Mouse (Mus musculus) adrenal gland, postnatal 25 days (tissue): ENCODE measurements around the gene Gpnmb. TPM values are rescaled to one million over a fixed set of nuclear protein-coding genes. Genes with fewer than 3 reads are reported as not detected.

Experiments
- DNase-seq: peaks from one replicate; pipeline ENCODE4 v3.0.0; 2021; ENCODE audit warnings: mixed read lengths
- total RNA-seq: library from RNA; stranded (reverse); gene quantifications from 2 replicates; pipeline ENCODE4 v1.2.3, GENCODE M21; 2021

Gpnmb gene
- total RNA-seq, 1 experiment from 2014 or later = 0.33 TPM

DNA sequence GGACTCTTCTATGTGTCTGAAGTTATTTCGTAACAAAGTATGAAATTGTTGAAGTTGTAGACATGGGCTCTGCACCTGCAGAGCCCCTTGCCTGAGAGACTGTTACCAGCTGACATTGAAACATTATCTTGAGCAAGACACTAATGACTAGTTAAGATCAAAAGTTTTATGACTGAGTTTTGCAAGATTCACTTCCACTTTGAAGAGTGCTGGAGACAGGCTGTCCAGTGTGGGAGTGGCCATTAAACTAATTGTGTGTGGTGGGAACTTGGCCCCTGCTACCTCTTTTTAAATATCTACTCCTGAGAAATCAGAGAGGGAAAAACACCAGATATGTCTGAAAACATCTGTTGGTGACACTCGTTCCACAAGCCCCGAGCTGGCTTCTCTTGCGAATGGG is 5.1 kb upstream of the Gpnmb start:
- DNase-seq = no peak

DNA sequence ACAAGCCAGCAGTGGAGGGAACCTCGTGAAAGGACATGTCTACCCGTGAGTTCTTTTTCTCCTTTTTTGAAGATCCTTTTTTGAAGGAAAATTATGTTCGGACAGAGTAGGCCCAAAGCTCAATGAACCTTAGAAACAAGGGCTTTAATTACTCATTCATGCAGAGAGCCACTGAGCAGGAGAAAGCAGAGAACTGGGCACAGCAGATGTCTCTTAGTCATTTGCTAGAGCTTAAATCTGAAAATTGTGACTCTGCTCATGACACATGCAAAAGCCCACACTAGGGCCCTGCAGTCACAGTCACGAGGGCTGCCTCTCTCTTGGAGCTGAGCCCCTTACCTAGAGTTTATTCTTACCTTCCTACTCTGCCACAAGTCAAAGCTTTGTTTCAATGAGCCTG is 3.6 kb upstream of the Gpnmb start:
- no peak for DNase-seq

DNA sequence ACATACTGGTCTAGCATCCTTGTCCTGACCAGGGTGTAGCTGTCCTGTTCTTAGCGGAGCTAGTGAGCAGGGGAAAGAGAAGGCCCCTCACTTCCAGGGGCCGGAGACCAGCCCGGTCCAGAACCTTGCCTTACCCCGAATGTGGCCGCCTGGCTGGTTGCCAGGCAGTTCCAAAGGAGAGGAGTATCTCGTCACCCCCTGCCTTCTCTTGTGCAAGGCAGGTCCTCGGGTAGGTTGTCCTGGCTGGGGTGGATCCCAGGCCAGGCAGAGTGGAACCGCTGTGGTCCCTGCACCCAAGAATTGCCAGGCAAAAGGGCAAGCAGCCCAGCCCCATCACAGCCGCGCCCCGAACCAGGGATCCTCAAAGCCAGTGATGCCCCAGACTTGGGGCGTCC is 919 bp downstream of the Gpnmb start:
- DNase-seq = no peak

DNA sequence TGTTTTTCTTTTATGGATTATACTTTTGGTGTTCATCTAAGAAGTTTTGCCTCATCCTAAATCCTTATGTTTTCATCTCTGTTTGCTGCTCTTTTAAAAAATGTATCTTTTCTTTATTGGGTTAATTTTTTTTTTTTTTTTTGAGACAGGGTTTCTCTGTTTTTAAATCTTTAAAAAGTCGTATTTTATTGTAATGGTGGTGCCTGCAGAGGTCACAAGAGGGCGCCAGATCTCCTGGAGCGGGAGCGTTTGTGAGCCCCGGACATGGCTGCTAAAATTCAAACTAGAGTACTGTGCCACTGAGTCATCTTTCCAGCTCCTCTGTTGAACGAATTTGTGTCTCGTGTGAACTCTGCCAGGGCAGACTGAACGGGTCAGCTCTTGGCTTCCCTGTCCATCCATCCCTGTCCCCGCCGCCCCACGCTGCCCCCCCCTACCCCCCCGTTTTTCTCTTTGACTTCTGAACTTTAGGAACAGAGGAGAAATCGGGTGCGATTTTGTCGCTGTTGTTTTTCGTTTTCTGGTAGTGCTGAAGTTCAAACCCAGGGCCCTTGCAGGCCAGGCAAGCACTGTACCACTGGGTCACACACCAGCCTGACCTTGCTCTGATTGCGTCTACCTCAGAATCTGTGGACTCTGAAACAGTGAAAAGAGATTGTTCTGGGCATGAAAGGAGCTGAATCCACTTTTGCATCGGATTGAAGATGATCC is 3.3 kb downstream of the Gpnmb start:
- DNase-seq = peak; percentile 65

DNA sequence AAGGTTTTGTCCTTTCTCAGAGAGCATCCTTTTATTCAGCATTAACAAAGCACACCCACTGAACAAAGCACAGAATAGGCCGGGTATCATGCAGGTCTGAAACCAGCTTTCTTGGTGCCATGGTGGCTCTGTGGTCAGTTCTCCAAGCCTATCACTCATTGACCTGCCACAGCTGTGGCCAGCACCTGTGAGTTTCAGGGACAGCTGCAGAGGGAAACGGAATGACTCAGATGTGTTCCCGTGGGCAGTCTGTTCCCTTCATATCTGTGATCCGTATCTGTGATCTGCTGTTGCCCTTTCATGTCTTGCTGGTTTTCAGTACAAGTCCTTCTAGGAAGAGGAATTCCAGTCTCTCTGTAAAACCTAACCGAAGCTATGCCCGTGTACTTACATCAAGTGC is 10.2 kb downstream of the Gpnmb start:
- no peak for DNase-seq

DNA sequence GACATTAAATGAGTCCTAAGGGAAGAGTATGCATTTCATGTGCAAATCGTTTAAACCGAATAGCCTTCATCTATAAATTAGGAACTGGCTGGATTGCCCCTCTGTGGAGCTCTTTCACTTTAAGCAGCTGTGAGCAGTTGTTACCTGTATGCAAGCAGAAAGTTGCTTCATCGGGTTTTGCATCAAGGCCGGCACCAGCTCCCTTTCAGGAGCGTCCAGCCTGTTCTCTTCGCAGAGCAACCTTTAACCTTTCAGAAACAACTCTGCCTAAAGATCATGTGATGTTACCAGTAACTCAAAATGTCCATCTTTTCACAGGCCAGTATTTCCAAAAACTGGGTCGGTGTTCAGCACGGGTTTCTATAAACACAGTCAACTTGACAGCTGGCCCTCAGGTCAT is 10.6 kb downstream of the Gpnmb start:
- DNase-seq = no peak

DNA sequence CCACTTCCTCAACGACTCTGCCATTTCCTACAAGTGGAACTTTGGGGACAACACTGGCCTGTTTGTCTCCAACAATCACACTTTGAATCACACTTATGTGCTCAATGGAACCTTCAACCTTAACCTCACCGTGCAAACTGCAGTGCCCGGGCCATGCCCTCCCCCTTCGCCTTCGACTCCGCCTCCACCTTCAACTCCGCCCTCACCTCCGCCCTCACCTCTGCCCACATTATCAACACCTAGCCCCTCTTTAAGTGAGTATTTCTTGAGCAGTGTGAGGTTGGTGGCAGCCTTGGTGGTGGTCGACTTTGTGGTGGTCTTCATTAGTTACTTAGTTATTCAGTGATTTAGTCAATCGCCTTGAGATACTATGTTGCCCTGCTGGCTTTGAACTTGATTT is 11.5 kb downstream of the Gpnmb start:
- DNase-seq = no peak

DNA sequence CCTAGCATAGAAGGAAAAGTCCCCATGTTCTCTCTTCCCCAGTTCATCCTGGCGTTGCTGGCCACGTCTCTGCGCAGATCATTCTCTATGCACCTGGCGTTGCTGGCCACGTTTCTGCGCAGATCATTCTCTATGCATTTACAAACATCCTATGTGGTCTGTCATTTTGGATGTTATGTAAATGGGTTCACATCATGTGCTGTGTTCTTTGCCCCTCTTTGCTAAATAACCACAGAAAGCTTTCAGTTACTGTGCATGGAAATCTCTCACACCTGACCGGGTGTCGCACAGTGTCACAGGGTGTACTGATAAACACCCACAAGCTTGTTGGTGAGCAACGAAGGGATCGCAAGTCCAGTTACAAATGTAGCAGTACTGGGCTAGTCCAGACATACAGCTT is 12.0 kb downstream of the Gpnmb start:
- DNase-seq = no peak

DNA sequence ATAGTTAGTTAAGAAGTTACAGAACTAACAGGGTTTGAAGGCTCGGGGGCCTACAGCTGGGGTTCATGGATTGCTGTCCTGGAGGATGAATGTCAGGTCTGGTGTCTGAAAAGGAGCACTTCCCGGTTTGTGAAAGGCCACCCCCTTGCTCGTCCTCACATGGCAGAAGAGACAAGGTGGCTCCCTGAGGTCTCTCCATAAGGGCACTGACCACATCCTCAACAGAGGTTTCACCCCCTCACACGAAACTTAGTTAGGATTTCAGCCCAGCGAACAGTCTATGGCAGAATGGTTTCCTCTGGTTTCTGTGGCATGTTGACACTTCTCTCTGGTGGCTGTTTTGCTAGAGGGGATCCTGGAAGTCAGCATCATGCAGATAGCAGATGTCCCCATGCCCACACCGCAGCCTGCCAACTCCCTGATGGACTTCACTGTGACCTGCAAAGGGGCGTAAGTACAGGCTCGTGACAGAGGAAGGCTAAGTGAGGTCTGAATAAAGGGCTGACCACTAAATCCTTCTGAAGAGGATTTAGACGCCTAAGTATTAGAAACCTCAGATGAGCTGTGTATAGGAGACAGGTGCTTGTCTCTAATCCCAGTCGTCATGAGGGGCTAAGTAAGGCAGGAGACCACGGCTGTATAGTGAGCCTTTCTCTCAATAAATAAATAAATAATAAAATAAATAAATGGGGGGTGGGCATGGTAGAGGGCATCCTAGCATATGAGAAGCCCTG is 14.5 kb downstream of the Gpnmb start:
- DNase-seq = no peak

DNA sequence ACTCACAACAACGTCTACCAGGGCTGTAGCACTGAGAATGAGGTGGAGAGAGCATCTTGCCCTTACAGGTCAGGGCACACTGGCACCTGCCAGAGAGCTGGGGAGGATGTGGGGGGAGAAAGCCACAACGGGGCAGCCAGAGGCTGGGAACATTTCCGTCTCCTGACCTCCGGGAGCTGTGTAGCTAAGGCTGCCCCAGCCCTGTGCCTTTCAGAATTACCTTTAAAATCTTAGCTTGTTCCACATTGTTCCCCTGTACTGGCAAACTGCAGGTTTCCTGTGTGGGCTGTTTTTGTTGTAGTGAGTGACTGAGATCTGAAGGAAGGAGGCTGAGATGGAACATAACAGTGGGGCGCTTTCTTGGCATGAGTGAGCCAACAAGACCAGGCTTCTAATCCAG is 15.8 kb downstream of the Gpnmb start:
- DNase-seq = no peak

DNA sequence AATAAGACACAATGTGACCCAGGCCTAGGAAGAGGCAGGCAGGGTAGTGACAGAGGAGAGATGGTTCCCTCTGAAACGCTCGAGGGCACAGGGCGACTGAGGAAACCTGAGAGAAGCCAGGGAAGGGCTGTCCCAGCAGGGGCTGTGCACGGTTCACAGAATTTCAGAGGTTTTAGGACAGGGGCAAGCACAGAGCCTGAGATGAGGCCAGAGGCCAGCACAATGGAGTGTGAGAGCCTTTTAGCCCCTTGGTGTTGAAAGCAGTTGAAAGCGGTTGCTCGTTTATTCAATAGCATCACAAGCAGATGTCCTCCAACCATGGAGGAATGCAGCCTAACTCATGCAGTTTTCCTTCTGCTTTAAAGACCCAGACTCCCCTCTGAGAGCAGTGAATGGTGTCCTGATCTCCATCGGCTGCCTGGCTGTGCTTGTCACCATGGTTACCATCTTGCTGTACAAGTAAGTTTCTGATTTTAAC is 18.9 kb downstream of the Gpnmb start:
- DNase-seq = no peak

DNA sequence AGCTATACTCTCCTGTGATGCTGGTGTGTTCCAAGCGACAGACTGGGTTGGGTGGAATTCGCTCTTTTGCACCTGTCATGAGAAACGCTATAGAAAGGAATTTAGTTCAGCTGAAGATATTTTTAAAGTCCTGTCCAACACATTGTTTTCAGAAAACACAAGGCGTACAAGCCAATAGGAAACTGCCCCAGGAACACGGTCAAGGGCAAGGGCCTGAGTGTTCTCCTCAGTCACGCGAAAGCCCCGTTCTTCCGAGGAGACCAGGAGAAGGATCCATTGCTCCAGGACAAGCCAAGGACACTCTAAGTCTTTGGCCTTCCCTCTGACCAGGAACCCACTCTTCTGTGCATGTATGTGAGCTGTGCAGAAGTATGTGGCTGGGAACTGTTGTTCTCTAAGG is 19.7 kb downstream of the Gpnmb start:
- DNase-seq = no peak

DNA sequence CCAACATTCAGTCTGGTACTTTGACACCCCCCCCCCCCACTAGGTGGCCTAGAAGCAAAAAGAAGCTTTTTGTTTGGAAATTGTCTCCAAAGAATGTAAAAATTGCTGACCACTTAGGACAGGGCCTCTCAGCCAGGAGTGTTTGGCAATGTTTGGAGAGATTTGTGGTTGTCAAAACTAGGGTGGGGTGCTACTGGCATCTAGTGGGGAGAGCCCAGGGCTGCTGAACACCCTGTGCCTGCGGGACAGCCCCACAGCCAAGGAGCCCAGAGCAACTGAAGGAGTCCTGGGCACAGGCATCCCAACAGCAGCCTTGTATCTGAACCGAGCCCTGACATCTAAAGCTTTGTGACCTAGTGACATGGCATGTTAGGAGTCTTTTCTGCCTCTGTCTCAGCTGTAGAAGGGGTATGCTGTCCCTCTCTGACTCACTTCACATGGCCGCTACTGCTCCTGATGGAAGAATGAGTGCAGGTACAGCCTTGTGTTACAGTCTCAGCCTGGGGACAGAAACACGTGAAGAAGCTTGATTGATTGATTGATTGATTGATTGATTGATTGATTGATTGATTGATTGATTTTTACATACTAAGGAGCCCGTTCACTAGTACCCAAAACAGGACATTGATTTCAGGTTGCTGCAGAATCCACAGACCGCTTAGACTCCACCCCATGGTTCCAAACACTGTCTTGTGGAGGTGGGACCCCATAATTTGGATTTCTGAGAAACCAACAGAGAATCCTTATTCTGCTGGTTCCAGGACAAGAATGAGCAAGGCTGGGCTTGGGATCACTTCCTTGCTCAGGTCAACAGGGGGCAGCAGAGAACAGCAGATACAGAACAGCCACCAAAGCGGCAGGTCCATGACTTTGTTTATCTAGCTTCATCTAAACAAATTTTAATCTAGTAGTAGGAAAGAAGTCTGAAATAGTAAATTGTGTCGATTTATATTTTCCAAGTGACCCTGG is 21.0 kb downstream of the Gpnmb start:
- DNase-seq = peak; percentile 62

DNA sequence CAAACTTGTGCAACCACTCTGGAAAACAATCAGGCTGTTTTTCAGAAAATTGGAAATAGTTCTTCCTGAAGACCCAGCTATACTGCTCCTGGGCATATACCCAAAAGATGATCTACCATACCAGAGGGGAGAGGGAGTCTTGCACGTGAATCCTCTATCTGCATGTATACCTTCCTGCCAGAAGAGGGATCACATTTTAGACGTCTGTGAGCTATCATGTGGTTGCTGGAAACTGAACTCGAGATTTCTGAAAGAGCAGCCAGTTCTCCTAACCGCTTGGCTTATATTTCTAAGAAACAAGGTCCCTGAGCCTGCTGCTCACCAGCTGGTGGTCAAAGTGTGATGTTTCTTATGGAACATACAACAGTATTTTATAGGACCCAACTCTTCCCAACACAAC is 32.0 kb downstream of the Gpnmb start:
- DNase-seq = no peak

DNA sequence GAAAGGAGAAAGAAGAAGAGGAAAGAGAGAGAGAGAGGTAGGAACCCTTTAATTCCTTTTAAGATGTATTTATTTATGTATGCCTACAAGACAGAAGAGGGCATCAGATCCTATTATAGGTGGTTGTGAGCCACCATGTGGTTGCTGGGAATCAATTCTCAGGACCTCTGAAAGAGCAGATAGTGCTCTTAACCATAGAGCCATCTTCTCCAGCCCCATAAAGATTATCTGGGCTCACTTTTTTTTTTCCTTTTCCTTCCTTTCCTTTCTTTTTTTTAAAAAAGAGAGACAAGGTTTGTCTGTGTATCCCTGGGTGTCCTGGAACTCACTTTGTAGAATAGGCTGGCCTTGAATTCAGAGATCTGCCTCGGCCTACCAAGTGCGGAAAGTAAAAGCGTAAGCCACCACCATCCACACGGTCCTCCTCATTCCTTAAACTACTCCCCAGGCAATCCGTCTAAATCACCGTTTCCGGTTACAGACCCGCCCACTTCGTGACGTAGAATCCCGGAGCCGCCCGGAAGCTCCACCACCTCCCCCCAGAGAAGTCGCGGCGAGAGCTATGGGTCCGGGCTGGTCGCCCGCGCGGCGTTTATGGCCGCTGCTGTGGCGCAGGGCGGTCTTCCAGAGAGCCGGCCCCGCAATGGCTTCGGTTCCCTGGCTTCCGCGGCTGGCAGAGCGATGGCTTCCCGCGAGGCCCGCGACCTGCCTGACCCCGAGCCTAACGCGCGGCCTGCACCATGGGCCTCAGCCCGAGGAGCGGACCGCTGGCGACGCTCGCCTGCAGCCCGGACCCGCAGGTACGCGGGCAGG is 37.2 kb downstream of the Gpnmb start, which contains the start of gene Malsu1:
Malsu1 (plus strand) TSS at position 492 of the 813 bp plus-strand sequence.
- DNase-seq = peak; percentile 94

DNA sequence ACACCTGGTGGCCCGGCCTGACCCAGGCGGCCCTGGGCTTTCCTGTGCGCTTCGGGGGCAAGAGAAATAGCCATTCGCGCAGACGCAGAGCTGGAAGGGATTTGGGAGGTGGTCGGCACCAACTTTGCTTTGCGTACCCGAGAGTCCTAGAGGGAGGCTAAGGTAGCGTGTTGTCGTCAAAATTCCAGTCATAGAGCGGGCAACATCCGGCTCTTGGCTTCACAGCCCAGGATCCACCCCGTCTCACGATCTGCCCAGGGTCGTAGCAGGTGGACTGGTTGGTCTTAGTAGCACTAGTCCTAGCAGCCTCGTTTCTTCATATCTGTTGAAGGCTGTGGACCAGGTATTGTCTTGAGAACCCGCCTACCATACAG is 37.8 kb downstream of the Gpnmb start:
- DNase-seq = no peak

DNA sequence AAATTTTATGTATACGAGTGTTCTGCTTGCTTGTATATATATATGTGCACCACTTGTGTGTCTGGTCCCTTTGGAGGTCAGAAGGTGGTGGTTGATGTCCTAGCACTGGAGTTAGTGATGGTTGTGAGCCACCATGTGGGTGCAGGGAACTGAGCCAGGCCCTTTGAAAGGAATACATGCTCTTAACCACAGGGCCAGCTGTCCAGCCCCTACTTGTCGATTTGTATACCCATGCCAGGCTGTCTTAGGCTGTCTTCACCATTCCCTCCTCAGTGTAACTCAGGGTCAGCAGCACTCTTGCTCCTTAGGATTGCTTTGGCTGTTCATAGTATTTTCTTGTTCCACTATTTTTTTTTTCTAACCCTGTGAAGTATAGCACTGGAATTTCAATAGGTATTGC is 41.5 kb downstream of the Gpnmb start:
- no peak for DNase-seq

DNA sequence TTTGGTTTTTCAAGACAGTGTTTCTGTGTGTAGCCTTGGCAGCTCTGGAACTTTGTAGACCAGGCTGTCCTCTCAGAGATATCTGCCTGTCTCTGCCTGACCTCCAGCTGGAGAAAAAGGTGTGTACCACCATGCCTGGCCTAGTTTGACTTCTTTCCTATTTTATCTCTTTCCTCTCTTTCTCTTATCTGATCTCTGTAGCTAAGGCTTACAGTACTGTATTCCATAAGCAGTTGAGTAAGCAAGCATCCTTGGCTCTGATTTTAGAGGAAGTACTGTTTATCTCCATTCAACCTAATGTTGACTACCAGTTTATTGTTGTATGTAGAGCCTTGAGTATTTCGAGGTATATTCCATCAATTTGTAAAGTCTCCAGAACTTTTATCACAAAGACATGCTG is 43.0 kb downstream of the Gpnmb start:
- DNase-seq = no peak

DNA sequence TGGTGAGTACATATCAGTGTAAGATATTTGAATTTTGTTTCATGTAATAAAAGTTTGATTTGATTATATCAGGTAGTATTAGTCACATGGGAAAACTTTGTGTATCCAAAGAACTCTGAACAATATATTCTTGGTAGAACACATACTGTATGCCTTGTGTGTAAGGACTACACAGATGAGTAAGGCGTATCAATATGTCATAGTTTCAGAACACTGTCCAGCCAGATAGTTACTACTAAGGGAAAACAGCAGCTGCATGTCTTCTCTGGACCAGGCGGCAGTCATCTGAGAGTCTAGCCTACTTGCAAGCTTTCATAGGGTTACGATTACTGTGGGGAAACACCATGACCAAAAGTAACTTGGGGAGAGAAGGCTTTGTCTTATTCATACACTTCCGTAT is 46.7 kb downstream of the Gpnmb start:
- no peak for DNase-seq

DNA sequence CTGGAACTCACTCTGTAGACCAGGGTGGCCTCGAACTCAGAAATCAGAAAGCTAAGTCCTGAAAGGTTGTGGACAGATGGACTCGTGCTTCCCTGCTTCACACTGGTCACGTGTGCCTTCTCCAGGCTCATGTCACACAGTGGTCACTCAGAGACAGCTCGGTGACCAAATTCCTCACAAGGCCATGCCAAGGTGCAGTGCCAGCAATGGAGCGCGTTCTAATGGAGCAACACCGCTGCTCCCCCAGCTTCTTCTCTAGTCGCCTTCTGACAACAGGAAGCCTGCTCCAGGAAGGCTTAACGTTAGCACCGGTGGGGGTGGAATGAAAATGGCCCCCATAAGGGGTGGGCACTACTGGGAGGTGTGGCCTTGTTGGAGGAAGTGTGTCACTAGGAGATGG is 58.6 kb downstream of the Gpnmb start:
- peak; percentile 29 for DNase-seq

DNA sequence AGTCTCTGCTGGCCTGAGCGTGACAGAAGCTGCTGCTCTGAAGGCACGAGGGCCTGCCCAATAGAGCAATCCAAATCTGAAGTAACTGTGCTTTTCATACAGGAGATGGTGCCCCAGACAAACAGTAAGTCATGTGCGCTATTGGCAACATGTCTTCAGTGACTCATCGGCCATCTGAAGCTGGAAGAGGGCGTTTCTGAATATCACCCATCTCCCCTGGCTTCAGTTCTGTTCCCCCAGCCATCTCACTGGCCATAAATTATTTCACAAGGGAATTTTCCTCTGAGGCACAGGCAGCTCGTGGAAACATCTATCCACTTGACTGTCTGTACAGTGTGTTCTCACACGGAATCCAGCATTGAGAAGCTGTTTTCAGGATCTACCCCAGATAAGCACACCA is 60.1 kb downstream of the Gpnmb start:
- DNase-seq = peak; percentile 51

DNA sequence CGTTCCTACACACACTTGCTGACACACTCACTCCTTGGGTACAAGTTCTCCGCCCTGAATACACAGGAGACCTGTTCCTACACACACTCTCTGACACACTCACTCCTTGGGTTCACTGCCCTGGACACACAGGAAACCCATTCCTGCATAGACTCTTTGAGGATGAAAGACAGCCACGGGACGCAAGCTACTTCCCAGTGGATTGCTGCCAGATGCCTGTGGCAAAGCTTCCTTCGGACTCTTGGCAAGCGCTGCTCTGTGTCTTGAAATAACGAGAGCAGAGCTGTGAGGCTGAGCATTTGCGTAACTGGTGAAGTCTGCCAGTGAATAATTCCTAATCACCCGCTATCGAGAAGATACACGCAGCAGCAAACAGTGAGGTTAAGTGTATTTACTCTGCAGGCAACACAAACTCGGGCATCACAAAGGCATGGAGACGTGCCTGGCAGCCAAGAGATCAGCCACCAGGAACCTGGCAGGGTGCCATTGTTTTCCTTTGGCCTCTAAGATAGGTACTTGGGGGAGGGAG is 60.7 kb downstream of the Gpnmb start:
- peak; percentile 73 for DNase-seq
